Mouse (Mus musculus) olfactory bulb, adult 2 months (tissue): ENCODE results near the gene Drg2.

Experiments
- CTCF ChIP-seq: fragments of 200-500 bp; IDR thresholded peaks from 2 replicates; pipeline ENCODE4 v1.5.1; 2012; ENCODE audit warnings: low read depth, mild to moderate bottlenecking, low read length, moderate library complexity; ENCODE audit not compliant: insufficient read depth
- POLR2A ChIP-seq: fragments of 200-500 bp; IDR thresholded peaks from 2 replicates; pipeline ENCODE4 v1.6.1; 2012; ENCODE audit warnings: mild to moderate bottlenecking, low read depth, low read length, moderate library complexity; ENCODE audit not compliant: insufficient read depth

GRCm38 (mm10) chr11:60412921-60413320 is 41.5 kb upstream of the Drg2 start:
- TF ChIP-seq POLR2A (no peak), CTCF (no peak)
